Mouse (Mus musculus) limb, embryonic 12.5 days (tissue): ENCODE results near the gene Psmd12. TPM values are rescaled to one million over a fixed set of nuclear protein-coding genes. Genes with fewer than 3 reads are reported as not detected.

ENCODE experiments used
- ATAC-seq: fragments of 200-750 bp; cut with Nextera tagmentation; 2 replicates; pipeline ENCODE4 v1.8.0; 2017; ENCODE audit warnings: low read depth, moderate TSS enrichment; ENCODE audit not compliant: insufficient number of reproducible peaks, insufficient read depth, low FRiP score, low TSS enrichment
- H3K27ac ChIP-seq: fragments of 300-500 bp; sonication (generic); 2 replicates; pipeline ENCODE4 v1.5.1; 2016; ENCODE audit warnings: mild to moderate bottlenecking, moderate library complexity
- H3K27me3 ChIP-seq: fragments of 300-500 bp; sonication (generic); 2 replicates; pipeline ENCODE4 v1.6.1; 2016; ENCODE audit warnings: mild to moderate bottlenecking, moderate library complexity
- H3K36me3 ChIP-seq: fragments of 300-500 bp; sonication (generic); 2 replicates; pipeline ENCODE4 v1.6.1; 2016; ENCODE audit warnings: mild to moderate bottlenecking, moderate library complexity
- H3K4me1 ChIP-seq: fragments of 300-500 bp; sonication (generic); replicated peaks from 2 replicates; pipeline ENCODE4 v1.6.1; 2016
- H3K4me2 ChIP-seq: fragments of 300-500 bp; sonication (generic); 2 replicates; pipeline ENCODE4 v1.6.1; 2016; ENCODE audit warnings: mild to moderate bottlenecking, moderate library complexity
- H3K4me3 ChIP-seq: fragments of 300-500 bp; sonication (generic); replicated peaks from 2 replicates; pipeline ENCODE4 v1.5.1; 2016; ENCODE audit warnings: mild to moderate bottlenecking
- H3K9ac ChIP-seq: fragments of 300-500 bp; sonication (generic); replicated peaks from 2 replicates; pipeline ENCODE4 v1.6.1; 2016; ENCODE audit warnings: mild to moderate bottlenecking, moderate library complexity
- H3K9me3 ChIP-seq: fragments of 300-500 bp; sonication (generic); 2 replicates; pipeline ENCODE4 v1.6.1; 2016; ENCODE audit warnings: mild to moderate bottlenecking, moderate library complexity
- WGBS: fragments of 180-500 bp; shearing (Covaris S2); methylation state at CpG from one replicate; pipeline ENCODE4 v1.1.7; 2016; 5-methylcytosine and 5-hydroxymethylcytosine counted together
- polyA plus RNA-seq: library from polyadenylated mRNA; unstranded; fragments of >200 nt; fragmentation: Nextera tagmentation; extraction: Ambion mirVana; gene quantifications from 2 replicates; pipeline ENCODE4 v1.2.1, GENCODE M21; 2016

Psmd12 gene
- polyA plus RNA-seq, 1 experiment from 2014 or later = 186 TPM

DNA sequence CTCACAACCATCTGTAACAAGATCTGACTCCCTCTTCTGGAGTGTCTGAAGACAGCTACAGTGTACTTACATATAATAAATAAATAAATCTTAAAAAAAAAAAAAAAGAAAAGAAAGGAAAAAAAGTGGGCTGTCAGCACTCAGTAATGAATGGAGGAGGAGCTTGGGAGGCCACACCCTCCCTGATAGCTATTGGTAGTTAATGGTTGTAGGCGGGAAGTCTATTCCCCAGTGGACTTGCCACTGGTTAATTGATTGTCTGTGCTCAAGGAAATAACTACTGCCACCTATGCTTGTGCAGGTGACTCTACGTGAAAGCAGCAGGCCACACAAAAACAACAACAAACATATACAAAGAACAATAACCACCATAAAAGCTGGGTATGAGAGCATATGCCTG lies 37.1 kb downstream of the Psmd12 start:
- H3K27me3 ChIP-seq = no peaks in the 10 kb centered on the region
- no peaks in the 10 kb centered on the region for H3K9me3 ChIP-seq
- WGBS = 95% methylated on average over 2 of the region's 2 CpGs
- no peak overlapping the region for H3K27ac ChIP-seq
- no peak overlapping the region for H3K9ac ChIP-seq
- H3K4me2 ChIP-seq = no peak overlapping the region
- H3K4me1 ChIP-seq = no peaks in the 10 kb centered on the region
- no peak for ATAC-seq
- no peaks in the 10 kb centered on the region for H3K36me3 ChIP-seq
- no peak overlapping the region for H3K4me3 ChIP-seq

DNA sequence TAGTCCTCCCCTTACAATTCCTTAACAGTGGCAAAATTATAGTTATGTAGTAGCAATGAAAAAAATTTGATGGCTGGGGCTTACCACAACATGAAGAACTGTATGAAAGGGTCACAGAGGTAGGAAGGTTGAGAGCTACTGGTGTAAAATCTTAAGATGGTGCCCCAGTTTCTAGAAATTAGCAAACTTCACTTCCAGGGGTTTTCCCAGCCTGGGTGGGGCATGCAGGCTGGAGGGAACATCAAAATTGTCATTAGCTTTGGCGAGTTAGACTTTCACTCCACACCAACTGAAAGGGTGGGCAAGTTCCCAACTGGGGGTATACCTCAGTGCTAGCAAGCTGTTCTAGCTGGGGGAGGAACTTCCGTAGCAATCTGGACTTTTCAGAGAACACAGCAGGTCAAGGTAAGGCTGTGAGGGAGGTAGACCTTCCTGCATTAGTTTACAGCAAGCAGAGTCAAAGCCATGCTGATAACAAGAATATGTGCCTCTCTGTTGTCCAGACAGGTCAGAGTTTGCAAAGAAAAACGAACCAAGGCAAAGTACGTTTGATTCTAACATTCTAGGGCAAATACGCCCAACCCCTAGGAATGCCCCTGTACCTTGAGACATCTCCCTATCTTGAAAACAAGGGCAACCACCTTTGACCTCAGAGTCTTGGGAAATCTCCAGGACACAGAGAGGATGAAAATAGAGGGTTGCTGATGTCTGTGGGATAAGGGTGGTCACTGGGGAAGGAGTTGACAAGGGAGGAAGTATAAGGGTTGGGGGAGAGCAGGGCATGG lies 39.6 kb downstream of the Psmd12 start:
- 87% methylated on average over 5 of the region's 5 CpGs for WGBS
- H3K4me2 ChIP-seq = no peak overlapping the region
- no peaks in the 10 kb centered on the region for H3K36me3 ChIP-seq
- H3K4me1 ChIP-seq = no peaks in the 10 kb centered on the region
- H3K9ac ChIP-seq = no peak overlapping the region
- ATAC-seq = no peak
- no peak overlapping the region for H3K4me3 ChIP-seq
- no peak overlapping the region for H3K27ac ChIP-seq
- H3K9me3 ChIP-seq = no peaks in the 10 kb centered on the region
- no peaks in the 10 kb centered on the region for H3K27me3 ChIP-seq

DNA sequence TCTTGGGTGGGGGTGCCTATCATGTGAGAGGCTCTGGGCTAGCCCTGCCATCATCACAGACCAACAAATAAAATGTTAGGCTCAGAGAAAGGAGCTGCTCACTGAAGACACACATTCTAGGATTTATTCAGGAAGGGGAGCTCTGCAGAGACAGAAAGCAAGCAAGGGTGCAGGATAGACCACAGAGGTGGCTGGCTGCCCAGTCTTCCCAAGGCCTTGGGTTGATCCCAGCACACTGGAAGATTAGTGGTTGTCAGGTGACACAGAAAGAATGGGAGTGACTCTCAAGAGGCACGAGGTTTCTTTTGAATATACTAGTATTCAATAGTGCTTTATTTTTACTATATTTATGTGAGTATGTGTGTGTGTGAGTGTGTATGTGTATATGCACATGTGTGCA lies 41.9 kb downstream of the Psmd12 start:
- Histone ChIP-seq H3K4me3 (no peak overlapping the region), H3K4me1 (no peaks in the 10 kb centered on the region), H3K4me2 (no peak overlapping the region), H3K9ac (no peak overlapping the region), H3K27me3 (no peaks in the 10 kb centered on the region), H3K9me3 (no peaks in the 10 kb centered on the region), H3K36me3 (no peaks in the 10 kb centered on the region), H3K27ac (no peak overlapping the region)
- no peak for ATAC-seq
- WGBS = 75% methylated on average over 1 of the region's 1 CpGs

DNA sequence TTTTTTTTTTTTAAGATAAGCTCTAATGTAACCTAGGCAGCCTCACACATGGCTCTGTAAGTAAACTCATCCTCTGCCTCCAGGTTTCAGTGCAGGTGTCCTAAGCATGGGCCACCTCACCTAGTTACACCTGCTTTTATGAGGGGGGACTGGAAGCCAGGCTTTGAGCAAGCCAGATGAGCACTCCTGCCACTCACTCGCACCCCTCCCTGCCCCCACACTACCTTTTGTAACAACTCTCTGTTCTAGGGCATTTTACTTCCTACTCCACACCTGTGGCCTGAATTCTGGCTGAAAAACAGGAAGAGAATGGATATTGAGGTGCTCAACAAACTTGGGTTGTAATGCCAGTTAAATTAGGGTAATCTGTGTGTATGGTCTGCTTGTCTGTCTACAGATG lies 45.7 kb downstream of the Psmd12 start:
- 52% methylated on average over 1 of the region's 1 CpGs for WGBS
- Histone ChIP-seq H3K36me3 (no peaks in the 10 kb centered on the region), H3K27me3 (no peaks in the 10 kb centered on the region), H3K4me3 (no peak overlapping the region), H3K4me2 (no peak overlapping the region), H3K9ac (no peak overlapping the region), H3K27ac (no peak overlapping the region), H3K4me1 (no peaks in the 10 kb centered on the region), H3K9me3 (peaks cover 4% of the 10 kb centered on the region; the same call in 1 of the 2 replicates)
- ATAC-seq = no peak

DNA sequence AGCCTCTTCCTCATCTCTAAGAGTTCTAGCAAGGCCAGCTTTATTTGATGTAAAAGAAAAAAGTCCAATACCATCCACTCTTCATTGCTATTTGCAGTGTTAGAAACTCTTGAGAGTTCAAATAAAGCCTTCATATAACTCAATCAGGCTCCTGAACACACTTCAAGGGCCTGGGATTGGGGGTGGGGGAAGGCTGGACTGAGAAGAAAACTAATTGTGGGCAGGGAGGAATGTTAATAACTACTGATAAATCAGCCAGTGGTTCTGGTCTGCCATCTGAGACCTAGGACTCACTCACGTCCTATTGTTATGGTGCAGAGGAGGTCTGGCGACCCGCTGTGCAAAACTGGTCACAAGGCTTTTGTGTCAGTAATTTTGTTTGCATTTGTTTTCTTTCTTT lies 48.3 kb downstream of the Psmd12 start:
- WGBS = 48% methylated on average over 3 of the region's 3 CpGs
- no peak overlapping the region for H3K4me2 ChIP-seq
- H3K36me3 ChIP-seq = no peaks in the 10 kb centered on the region
- peaks cover 4% of the 10 kb centered on the region; the same call in 1 of the 2 replicates for H3K9me3 ChIP-seq
- no peaks in the 10 kb centered on the region for H3K27me3 ChIP-seq
- no peak overlapping the region for H3K27ac ChIP-seq
- ATAC-seq = no peak
- no peak overlapping the region for H3K9ac ChIP-seq
- no peaks in the 10 kb centered on the region for H3K4me1 ChIP-seq
- H3K4me3 ChIP-seq = no peak overlapping the region

DNA sequence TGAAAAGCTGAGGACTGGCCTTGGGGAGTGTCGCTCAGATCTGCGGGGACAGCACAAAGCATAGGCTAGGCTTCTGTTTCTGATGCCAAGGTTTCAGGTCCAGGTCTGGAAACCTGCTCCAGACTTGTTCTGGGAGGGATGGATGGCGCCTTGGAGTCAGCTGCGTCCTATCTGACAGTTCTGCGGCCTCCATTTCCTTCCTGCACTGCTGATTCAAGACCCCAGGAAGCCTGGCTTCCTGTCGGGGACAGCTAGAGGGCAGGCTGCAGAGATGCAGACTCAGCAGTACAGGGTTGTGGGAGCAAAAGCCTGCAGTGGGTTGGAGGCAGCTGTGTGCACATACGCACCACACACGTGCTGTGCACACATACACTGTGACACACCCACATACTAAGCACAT lies 50.0 kb downstream of the Psmd12 start:
- Histone ChIP-seq H3K27me3 (no peaks in the 10 kb centered on the region), H3K9me3 (peaks cover 4% of the 10 kb centered on the region; the same call in 1 of the 2 replicates), H3K4me3 (no peak overlapping the region), H3K9ac (no peak overlapping the region), H3K27ac (no peak overlapping the region), H3K4me2 (no peak overlapping the region), H3K4me1 (no peaks in the 10 kb centered on the region), H3K36me3 (no peaks in the 10 kb centered on the region)
- WGBS = 44% methylated on average over 8 of the region's 8 CpGs
- ATAC-seq = no peak

DNA sequence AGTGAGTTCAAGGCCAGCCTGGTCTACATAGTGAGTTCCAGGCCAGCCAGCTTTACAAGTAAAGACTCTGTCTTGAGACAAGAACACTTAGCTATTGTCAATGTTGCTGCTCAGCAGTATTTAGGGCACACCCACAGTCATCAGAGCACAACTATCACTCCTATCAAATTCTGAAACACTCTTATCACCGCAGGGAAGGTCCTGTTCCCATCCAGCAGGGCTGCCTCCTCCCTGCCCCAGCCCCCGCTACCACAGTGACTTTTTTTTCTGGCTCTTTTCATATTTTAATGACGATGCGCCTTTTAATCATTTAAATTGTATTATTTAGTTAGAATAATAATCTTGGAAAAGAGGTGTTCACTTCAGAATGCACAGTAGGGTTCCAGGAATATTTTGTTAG lies 52.2 kb downstream of the Psmd12 start:
- ATAC-seq = no peak
- no peak overlapping the region for H3K27ac ChIP-seq
- WGBS = 71% methylated on average over 4 of the region's 4 CpGs
- no peaks in the 10 kb centered on the region for H3K4me1 ChIP-seq
- no peak overlapping the region for H3K4me2 ChIP-seq
- H3K4me3 ChIP-seq = no peak overlapping the region
- no peaks in the 10 kb centered on the region for H3K36me3 ChIP-seq
- peaks cover 4% of the 10 kb centered on the region; the same call in 1 of the 2 replicates for H3K9me3 ChIP-seq
- H3K9ac ChIP-seq = no peak overlapping the region
- no peaks in the 10 kb centered on the region for H3K27me3 ChIP-seq

DNA sequence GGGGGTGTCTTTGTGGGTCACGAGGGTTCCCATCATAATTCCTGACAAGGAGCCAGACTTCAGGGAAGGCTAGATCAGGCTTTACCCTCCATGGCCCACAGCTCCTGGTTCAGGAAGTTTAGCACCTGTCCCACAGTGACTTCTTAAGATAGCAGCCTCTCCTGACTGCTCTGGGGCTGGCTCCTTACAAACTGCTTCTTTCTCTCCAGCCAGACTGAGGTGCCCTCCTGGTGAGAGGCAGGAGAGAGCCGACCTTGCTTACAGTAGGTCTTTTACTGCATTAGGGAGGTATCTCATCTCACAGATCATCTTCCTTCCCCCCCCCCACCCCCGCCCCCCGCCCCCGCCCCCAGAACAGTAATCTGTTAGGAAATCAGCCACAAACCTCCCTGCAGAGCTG lies 53.0 kb downstream of the Psmd12 start:
- Histone ChIP-seq H3K36me3 (no peaks in the 10 kb centered on the region), H3K4me2 (no peak overlapping the region), H3K27me3 (no peaks in the 10 kb centered on the region), H3K4me1 (no peaks in the 10 kb centered on the region), H3K4me3 (no peak overlapping the region), H3K9me3 (peaks cover 4% of the 10 kb centered on the region; the same call in 1 of the 2 replicates), H3K9ac (no peak overlapping the region), H3K27ac (no peak overlapping the region)
- no peak for ATAC-seq
- 44% methylated on average over 5 of the region's 5 CpGs for WGBS

DNA sequence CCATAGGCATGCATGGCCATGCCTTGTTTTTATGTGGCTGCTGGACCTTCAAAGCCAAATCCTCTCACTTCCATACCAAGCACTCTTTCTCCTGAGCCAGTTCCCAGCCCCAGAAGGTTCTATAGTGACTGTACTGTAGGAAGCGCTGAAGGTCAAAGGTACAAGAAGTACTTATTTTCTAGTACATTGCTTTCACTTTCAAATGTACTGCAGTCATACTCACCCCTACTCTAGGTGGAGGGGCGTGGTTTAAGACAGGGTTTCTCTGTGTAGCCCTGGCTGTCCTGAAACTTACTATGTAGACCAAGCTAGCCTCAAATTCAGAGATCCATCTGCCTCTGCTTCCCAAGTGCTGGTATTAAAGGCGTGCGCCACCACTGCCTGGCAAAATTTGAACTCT lies 59.7 kb downstream of the Psmd12 start:
- H3K27me3 ChIP-seq = no peaks in the 10 kb centered on the region
- H3K9me3 ChIP-seq = no peaks in the 10 kb centered on the region
- no peak for ATAC-seq
- no peaks in the 10 kb centered on the region for H3K4me1 ChIP-seq
- 88% methylated on average over 4 of the region's 4 CpGs for WGBS
- H3K27ac ChIP-seq = no peak overlapping the region
- no peak overlapping the region for H3K4me3 ChIP-seq
- H3K36me3 ChIP-seq = no peaks in the 10 kb centered on the region
- no peak overlapping the region for H3K9ac ChIP-seq
- H3K4me2 ChIP-seq = no peak overlapping the region

DNA sequence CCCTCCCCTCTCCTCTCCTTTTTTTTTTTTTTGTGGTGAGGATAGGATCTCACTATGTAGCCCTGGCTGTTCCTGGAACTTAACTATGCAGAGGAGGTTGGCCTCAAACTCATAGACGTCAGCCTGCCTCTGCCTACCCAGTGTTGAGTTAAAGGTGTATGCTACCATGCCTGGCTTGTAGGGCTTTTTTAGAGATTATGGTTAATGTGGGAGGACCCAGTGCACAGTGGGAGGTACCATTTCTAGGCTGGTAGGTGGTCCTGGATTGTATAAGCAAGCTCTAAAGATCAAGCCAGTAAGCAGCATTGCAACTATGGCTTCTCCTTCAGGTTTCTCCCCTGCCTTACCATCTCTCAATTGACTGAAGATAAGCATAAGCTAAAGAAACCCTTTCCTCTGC lies 61.1 kb downstream of the Psmd12 start:
- no peak overlapping the region for H3K4me3 ChIP-seq
- WGBS = 64% methylated on average over 1 of the region's 1 CpGs
- no peak overlapping the region for H3K27ac ChIP-seq
- ATAC-seq = no peak
- no peaks in the 10 kb centered on the region for H3K4me1 ChIP-seq
- H3K9me3 ChIP-seq = no peaks in the 10 kb centered on the region
- H3K36me3 ChIP-seq = no peaks in the 10 kb centered on the region
- no peaks in the 10 kb centered on the region for H3K27me3 ChIP-seq
- H3K4me2 ChIP-seq = no peak overlapping the region
- H3K9ac ChIP-seq = no peak overlapping the region

DNA sequence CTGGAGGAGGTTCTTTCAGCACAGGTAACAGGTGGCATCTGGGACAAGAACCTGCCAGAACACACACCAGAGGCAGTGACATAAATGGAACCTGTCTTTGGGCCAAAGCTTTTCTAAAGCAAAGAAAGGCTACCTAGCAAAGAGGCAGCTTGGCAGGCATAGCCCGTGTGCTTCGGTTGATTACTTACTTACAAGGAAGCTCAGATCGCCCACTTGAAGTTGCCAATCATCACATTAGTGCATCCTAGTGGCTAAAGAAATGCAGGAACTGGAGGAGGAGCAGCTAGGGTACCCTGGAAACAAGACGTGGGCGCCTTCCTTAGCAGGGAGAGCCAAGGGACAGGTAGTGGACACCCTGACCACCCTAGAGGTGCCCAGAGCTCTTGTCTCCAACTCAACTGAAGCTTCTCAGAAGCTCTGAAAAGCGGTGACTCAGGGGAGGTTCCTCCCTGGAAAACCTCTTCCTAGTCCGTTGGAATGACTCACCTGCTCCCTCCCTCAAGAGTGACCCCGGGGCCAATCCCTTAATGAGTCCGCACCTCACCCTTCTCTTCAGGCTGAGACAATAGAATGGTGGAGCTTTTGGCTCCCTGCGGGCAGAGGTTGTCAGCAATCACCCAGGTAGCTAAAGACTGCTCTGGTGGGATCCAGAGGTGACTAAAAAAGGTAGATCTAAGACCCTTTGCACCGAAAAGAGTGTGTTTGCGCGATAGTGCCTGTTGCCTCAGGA lies 66.6 kb downstream of the Psmd12 start:
- 25% methylated on average over 13 of the region's 13 CpGs for WGBS
- Histone ChIP-seq H3K4me3 (peak overlapping the region; percentile 95), H3K9me3 (no peaks in the 10 kb centered on the region), H3K27me3 (no peaks in the 10 kb centered on the region), H3K4me2 (peak overlapping the region; percentile 99), H3K9ac (no peak overlapping the region), H3K36me3 (peaks cover 14% of the 10 kb centered on the region; the same call in 1 of the 2 replicates), H3K4me1 (peaks cover 10% of the 10 kb centered on the region), H3K27ac (no peak overlapping the region)
- ATAC-seq = no peak
